Mouse (Mus musculus): ENCODE data around the gene Skint6. TPM values are rescaled to one million over a fixed set of nuclear protein-coding genes. Genes with fewer than 3 reads are reported as not detected.
"Not testable (repeated sequence)": the region's sequence is repeated elsewhere in the genome, so short reads cannot be mapped to it uniquely, and the experiment has no call there.

Gene Skint6
- not detected in 2 replicates for polyA plus RNA-seq (2015; fragmentation: Nextera tagmentation; extraction: Ambion mirVana)

GRCm38 (mm10) chr4:113286873-113287272, at the start of gene Skint6:
Gene Skint6 (minus strand): TSS chr4:113286973.
- Histone ChIP-seq H3K27me3 (ENCODE audit: insufficient read depth, low read length) (no peaks in the 10 kb centered on the region), H3K36me3 (ENCODE audit: insufficient read depth, low read length) (no peaks in the 10 kb centered on the region)
- 62% methylated on average over 2 of the region's 2 CpGs for WGBS

GRCm38 (mm10) chr4:113320911-113321310, 34.1 kb upstream of the Skint6 start:
- Histone ChIP-seq H3K4me1 (replicated peaks; ENCODE audit: insufficient read depth, low read length) (no peaks in the 10 kb centered on the region), H3K27ac (no peak overlapping the region), H3K9me3 (replicated peaks; ENCODE audit: low read length) (no peaks in the 10 kb centered on the region), H3K27me3 (ENCODE audit: insufficient read depth, low read length) (no peaks in the 10 kb centered on the region), H3K36me3 (ENCODE audit: insufficient read depth, low read length) (no peaks in the 10 kb centered on the region), H3K4me2 (ENCODE audit: low read length) (no peak overlapping the region), H3K4me3 (replicated peaks; ENCODE audit: low read depth, low read length) (no peak overlapping the region), H3K9ac (ENCODE audit: low read depth, low read length) (no peak overlapping the region)
- 87% methylated on average over 1 of the region's 1 CpGs for WGBS
- DNase-seq (ENCODE audit: low spot score) (no peak), ATAC-seq (replicated peaks; ENCODE audit: low FRiP score, low read depth) (no peak)
- no peak for TF ChIP-seq CTCF (IDR thresholded peaks at IDR 0.05; ENCODE audit: low read depth)

More at GRCm38 (mm10) chr4:113286873-113287272, at the start of gene Skint6:
- no peaks in the 10 kb centered on the region for H3K4me1 ChIP-seq (replicated peaks; ENCODE audit: insufficient read depth, low read length)
- no peak within 1 kb of the TSS for H3K4me2 ChIP-seq (ENCODE audit: low read length)
- H3K9ac ChIP-seq (ENCODE audit: low read depth, low read length): no peak within 1 kb of the TSS
- DNase-seq (ENCODE audit: low spot score) (no peak), ATAC-seq (replicated peaks; ENCODE audit: low FRiP score, low read depth) (no peak)
- no peak within 1 kb of the TSS for H3K4me3 ChIP-seq (replicated peaks; ENCODE audit: low read depth, low read length)
- no peak within 1 kb of the TSS for H3K27ac ChIP-seq
- no peaks in the 10 kb centered on the region; the same call in 1 of the 2 replicates for H3K9me3 ChIP-seq (replicated peaks; ENCODE audit: low read length)
- TF ChIP-seq CTCF (IDR thresholded peaks at IDR 0.05; ENCODE audit: low read depth): no peak

- Histone ChIP-seq H3K4me3 (replicated peaks; ENCODE audit: low read depth, low read length) (no peak overlapping the region), H3K27me3 (ENCODE audit: insufficient read depth, low read length) (no peaks in the 10 kb centered on the region), H3K27ac (no peak overlapping the region), H3K4me1 (replicated peaks; ENCODE audit: insufficient read depth, low read length) (no peaks in the 10 kb centered on the region), H3K9ac (ENCODE audit: low read depth, low read length) (no peak overlapping the region), H3K36me3 (ENCODE audit: insufficient read depth, low read length) (no peaks in the 10 kb centered on the region), H3K9me3 (replicated peaks; ENCODE audit: low read length) (no peaks in the 10 kb centered on the region), H3K4me2 (ENCODE audit: low read length) (no peak overlapping the region)
- 64% methylated on average over 3 of the region's 3 CpGs for WGBS
- DNase-seq (ENCODE audit: low spot score) (no peak), ATAC-seq (replicated peaks; ENCODE audit: low FRiP score, low read depth) (no peak)
- no peak for TF ChIP-seq CTCF (IDR thresholded peaks at IDR 0.05; ENCODE audit: low read depth)
Measured at GRCm38 (mm10) chr4:113301773-113302473, 15.2 kb upstream of the Skint6 start.

GRCm38 (mm10) chr4:113263363-113264060, 23.3 kb downstream of the Skint6 start:
- Histone ChIP-seq H3K4me3 (replicated peaks; ENCODE audit: low read depth, low read length) (no peak overlapping the region), H3K9me3 (replicated peaks; ENCODE audit: low read length) (no peaks in the 10 kb centered on the region), H3K27ac (no peak overlapping the region), H3K4me2 (ENCODE audit: low read length) (no peak overlapping the region), H3K4me1 (replicated peaks; ENCODE audit: insufficient read depth, low read length) (no peaks in the 10 kb centered on the region), H3K36me3 (ENCODE audit: insufficient read depth, low read length) (no peaks in the 10 kb centered on the region), H3K9ac (ENCODE audit: low read depth, low read length) (no peak overlapping the region), H3K27me3 (ENCODE audit: insufficient read depth, low read length) (no peaks in the 10 kb centered on the region)
- DNase-seq (ENCODE audit: low spot score) (no peak), ATAC-seq (replicated peaks; ENCODE audit: low FRiP score, low read depth) (no peak)
- 95% methylated on average over 1 of the region's 1 CpGs for WGBS
- TF ChIP-seq CTCF (IDR thresholded peaks at IDR 0.05; ENCODE audit: low read depth): no peak

- no peak for ATAC-seq (replicated peaks; ENCODE audit: low FRiP score, low read depth)
- no peaks in the 10 kb centered on the region; the same call in 1 of the 2 replicates for H3K9me3 ChIP-seq (replicated peaks; ENCODE audit: low read length)
- no peak for TF ChIP-seq CTCF (IDR thresholded peaks at IDR 0.05; ENCODE audit: low read depth)
- no peak overlapping the region for H3K4me3 ChIP-seq (replicated peaks; ENCODE audit: low read depth, low read length)
- H3K4me2 ChIP-seq (ENCODE audit: low read length): no peak overlapping the region
- H3K36me3 ChIP-seq (ENCODE audit: insufficient read depth, low read length): no peaks in the 10 kb centered on the region
- no peak for DNase-seq (ENCODE audit: low spot score)
- no peaks in the 10 kb centered on the region for H3K4me1 ChIP-seq (replicated peaks; ENCODE audit: insufficient read depth, low read length)
- no peak overlapping the region for H3K9ac ChIP-seq (ENCODE audit: low read depth, low read length)
- no peak overlapping the region for H3K27ac ChIP-seq
- no peaks in the 10 kb centered on the region for H3K27me3 ChIP-seq (ENCODE audit: insufficient read depth, low read length)
Measured at GRCm38 (mm10) chr4:113245808-113246207, 41.0 kb downstream of the Skint6 start.

- H3K4me1 ChIP-seq (replicated peaks; ENCODE audit: insufficient read depth, low read length): no peaks in the 10 kb centered on the region
- 50% methylated on average over 3 of the region's 3 CpGs for whole genome bisulfite sequencing
Measured at GRCm38 (mm10) chr4:113067621-113068020, 219.2 kb downstream of the Skint6 start.

GRCm38 (mm10) chr4:112979160-112979559, 307.6 kb downstream of the Skint6 start:
- H3K27ac ChIP-seq; DNase-seq (ENCODE audit: low spot score); H3K4me3 ChIP-seq (replicated peaks; ENCODE audit: low read depth, low read length); H3K9ac ChIP-seq (ENCODE audit: low read depth, low read length); H3K4me2 ChIP-seq (ENCODE audit: low read length); H3K36me3 ChIP-seq (ENCODE audit: insufficient read depth, low read length); H3K4me1 ChIP-seq (replicated peaks; ENCODE audit: insufficient read depth, low read length); H3K27me3 ChIP-seq (ENCODE audit: insufficient read depth, low read length); H3K9me3 ChIP-seq (replicated peaks; ENCODE audit: low read length): not testable (repeated sequence)
- 0 out of 2 replicates have a peak, but pooled peaks have one; percentile 13 for ATAC-seq (replicated peaks; ENCODE audit: low FRiP score, low read depth)
- WGBS: 45% methylated on average over 22 of the region's 22 CpGs

More at GRCm38 (mm10) chr4:113067621-113068020, 219.2 kb downstream of the Skint6 start:
- TF ChIP-seq CTCF (IDR thresholded peaks at IDR 0.05; ENCODE audit: low read depth): no peak
- H3K9ac ChIP-seq (ENCODE audit: low read depth, low read length): no peak overlapping the region
- H3K36me3 ChIP-seq (ENCODE audit: insufficient read depth, low read length): no peaks in the 10 kb centered on the region
- ATAC-seq (replicated peaks; ENCODE audit: low FRiP score, low read depth): no peak
- no peak overlapping the region for H3K27ac ChIP-seq
- no peaks in the 10 kb centered on the region for H3K27me3 ChIP-seq (ENCODE audit: insufficient read depth, low read length)
- H3K9me3 ChIP-seq (replicated peaks; ENCODE audit: low read length): no peaks in the 10 kb centered on the region
- no peak overlapping the region for H3K4me2 ChIP-seq (ENCODE audit: low read length)
- no peak overlapping the region for H3K4me3 ChIP-seq (replicated peaks; ENCODE audit: low read depth, low read length)
- DNase-seq (ENCODE audit: low spot score): no peak

Measured in kidney, postnatal 0 days (tissue).